Mouse (Mus musculus): ENCODE results near the gene Zfp983.
"Not testable (repeated sequence)": the region's sequence is repeated elsewhere in the genome, so short reads cannot be mapped to it uniquely, and the experiment has no call there.

Zfp983 gene

DNA sequence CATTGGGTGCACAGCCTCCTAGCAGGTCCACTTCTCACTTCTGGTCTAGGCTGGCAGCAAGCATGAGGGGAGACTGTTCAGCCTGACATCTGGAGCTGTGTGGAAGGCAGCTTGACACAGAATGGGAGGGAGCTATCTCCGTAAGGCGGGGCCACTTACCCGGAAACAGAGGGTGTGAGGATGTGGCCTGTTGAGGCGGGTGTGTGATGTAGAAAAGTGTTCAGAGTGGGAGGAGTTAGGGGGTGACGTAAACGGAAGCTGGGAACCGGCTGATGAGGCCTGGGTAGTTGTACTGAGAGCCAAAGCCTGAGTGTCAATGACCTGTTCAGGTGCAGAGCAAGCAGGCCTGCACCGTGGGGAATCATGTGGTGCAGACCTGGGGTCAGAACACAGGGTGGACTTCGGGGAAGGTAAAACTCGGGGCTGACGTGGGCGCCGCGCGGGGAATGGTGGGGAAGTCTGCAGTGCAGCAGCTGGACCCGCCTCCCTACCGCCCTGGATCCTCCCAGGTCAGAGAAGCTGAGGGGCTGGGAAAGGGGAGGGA is at the start of gene Zfp983:
Zfp983 (plus strand) TSS at position 261 of the 544 bp plus-strand sequence.
- DNase-seq (ENCODE audit: low spot score in 2 of 2): peak; percentile 90 to 91

DNA sequence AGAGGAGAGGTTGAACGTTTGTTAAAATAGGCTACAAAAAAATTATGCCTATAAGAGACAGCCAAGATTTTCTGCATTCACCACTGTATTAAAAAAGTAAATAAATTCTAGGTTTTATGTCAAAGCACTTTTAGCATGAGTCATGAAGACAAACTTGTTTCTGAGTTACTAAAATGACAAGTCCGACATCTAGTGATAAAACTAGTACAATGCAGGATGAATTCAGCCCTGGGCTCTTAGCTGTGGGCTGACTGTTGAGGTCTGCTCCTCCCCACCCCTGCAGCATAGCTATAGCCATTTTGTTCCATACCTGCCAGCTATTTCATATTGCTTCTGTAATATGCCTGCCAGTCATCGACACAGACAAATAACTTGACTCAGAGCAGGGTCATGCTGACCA is 34.1 kb upstream of the Zfp983 start:
- no peak for DNase-seq (ENCODE audit: low spot score in 2 of 2)

DNA sequence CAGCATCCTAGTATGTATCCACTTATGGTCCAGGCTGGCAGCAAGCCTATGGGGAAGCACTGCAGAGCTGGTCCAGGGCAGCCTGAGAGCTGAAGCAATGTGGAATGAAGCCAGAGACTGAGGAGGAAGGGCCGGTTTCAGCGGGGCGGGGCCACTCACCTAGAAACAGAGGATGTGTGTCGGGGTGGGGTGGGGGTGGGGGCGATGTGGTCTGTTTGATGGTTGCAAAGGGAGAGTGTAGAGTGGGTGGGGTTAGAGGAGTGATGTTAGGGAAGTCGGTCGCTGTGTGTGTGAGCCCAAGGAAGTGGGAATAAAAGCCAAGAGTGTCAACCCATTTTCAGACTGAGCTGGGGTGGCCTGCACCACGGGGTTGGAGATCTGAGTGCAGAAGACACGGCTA is 33.1 kb upstream of the Zfp983 start:
- DNase-seq (ENCODE audit: low spot score in 2 of 2): no peak

DNA sequence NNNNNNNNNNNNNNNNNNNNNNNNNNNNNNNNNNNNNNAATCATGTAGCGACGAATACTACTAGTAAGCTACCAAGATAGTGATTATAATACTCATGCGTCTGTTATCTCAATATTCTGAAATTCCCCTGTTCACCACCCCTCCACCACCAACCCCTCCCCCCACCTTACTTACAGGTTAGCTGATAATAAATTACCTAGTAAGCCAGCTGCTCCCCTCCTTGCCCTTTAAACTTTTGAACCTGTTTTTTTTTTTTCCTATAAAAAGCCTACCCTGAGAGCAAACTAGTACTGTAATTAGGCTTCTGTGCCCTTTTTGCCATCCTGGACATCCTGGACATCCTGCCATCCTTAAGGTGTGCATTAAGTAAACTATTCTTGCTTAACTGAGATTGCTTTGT is 26.8 kb upstream of the Zfp983 start:
- no peak for DNase-seq (ENCODE audit: low spot score in 2 of 2)

DNA sequence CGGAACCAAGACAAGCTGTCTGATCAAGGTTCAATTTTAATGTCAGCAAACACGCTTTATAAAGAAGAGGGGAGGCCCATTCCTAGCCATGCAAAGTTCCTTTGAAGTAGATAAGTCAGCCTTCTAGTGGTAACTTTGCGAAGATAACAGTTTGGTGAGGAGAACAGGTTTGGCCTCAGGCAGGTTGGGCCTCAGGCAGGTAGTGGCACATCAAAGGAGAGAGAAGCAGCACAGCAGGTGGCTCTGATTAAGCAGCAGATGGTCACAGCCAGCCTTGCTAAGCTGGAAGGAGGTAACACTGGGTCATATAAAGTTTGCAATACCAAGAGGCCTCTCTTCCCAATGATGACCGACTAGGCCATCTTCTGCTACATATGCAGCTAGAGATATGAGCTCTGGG is 14.7 kb upstream of the Zfp983 start:
- not testable (repeated sequence) for DNase-seq (ENCODE audit: low spot score in 2 of 2)

DNA sequence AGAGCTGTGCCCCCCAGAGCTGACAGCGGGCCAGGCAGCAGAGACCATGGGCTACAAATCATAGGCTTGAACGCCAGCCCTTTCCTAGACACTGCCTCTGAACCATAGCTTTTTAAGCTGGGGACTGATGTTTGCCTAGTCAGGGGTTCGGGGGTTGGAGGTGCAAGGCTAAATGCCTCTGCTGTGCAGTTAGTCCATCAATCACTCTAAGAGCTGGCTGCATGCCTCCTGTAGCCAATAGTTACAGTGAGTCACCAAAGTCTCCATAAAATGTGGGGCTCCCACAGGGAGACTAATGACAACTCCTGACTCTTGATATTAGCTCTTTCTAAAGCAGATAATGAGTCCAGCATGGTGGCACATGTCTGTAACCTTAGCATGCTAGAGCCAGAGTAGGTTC is 1.6 kb upstream of the Zfp983 start:
- no peak for DNase-seq (ENCODE audit: low spot score in 2 of 2)

DNA sequence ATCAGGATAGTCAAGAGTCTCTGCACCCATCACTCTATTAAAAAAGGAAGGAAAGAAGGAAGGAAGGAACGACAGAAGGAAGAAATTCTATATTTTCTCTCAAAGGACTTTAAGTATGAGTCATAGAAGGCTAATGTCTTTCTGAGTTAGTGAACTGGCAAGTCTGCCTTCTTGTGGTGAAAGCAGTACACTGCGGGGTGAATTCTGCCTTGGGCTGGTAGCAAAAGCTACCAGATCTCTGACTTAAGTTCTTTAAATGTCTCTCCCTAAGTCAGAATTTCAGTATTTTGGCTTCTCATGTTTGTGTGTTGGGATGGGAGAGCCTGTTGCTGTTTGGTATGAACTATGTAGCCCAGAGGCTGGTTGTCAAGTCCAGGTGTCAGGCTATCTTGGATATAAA is 488 bp upstream of the Zfp983 start:
- DNase-seq (ENCODE audit: low spot score in 2 of 2): peak; percentile 33 to 53

DNA sequence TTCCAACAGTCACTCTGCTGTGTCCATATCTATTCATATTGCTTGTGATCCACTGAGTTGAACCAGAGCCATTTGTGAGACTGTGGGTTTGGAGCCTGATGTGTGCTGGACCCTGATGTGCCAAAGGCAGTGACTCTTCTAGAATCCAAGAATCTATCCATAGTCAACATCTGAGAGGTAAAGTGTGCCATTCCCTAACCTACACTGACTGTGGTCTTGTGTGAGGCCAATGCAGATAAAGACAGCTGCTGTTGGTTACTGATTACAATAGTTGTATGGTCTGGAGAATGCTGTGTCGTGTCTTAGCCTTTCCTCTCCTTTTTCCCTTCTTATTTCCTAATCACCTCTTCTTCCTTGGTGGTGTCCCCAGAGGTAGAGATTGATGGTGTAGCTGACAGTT is 28.4 kb downstream of the Zfp983 start:
- not testable (repeated sequence) for DNase-seq (ENCODE audit: low spot score in 2 of 2)

DNA sequence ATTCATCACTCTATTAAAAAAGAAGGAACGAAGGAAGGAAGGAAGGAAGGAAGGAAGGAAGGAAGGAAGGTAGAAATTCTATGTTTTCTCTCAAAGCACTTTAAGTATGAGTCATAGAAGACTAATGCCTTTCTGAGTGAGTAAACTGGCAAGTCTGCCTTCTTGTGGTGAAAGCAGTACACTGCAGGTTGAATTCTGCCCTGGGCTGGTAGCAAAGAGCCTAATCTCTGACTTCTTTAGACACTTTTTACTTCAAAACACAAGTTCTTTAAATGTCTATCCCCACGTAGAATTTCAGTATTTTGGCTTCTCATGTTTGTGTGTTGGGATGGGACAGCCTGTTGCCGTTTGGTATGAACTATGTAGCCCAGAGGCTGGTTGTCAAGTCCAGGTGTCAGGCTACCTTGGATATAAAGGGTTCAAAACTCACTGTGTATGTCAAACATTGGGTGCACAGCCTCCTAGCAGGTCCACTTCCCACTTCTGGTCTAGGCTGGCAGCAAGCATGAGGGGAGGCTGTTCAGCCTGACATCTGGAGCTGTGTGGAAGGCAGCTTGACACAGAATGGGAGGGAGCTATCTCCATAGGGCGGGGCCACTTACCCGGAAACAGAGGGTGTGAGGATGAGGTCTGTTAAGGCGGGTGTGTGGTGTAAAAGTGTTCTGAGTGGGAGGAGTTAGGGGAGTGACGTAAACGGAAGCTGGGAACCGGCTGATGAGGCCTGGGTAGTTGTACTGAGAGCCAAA is 29.0 kb downstream of the Zfp983 start:
- peak; percentile 96 for DNase-seq (ENCODE audit: low spot score in 2 of 2)

DNA sequence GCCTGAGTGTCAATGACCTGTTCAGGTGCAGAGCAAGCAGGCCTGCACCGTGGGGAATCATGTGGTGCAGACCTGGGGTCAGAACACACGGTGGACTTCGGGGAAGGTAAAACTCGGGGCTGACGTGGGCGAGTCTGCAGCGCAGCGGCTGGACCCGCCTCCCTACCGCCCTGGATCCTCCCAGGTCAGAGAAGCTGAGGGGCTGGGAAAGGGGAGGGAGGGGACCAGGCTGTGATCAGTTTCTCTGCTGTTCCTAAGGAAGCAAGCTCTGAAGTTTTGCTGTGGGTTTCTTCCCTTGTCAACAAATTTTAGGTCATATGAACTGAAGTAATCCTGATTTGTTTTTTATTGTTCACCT is 29.6 kb downstream of the Zfp983 start:
- DNase-seq (ENCODE audit: low spot score in 2 of 2): not testable (repeated sequence)

DNA sequence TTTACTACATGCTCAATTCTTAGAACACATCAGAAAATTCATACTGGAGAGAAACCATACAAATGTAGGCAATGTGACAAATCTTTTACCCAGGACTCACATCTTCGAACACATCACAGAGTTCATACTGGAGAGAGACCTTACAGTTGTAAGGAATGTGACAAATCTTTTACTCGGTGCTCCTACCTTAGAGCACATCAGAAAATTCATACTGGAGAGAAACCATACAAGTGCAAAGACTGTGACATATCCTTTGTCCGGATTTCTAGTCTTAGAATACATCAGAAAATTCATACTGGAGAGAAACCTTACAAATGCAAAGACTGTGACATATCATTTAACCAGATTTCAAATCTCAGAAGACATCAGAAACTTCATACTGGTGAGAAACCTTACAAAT is 41.1 kb downstream of the Zfp983 start, which contains the start of gene Gm10226:
Gm10226 (plus strand) TSS at position 301 of the 400 bp plus-strand sequence.
- DNase-seq (ENCODE audit: low spot score in 2 of 2): no peak

DNA sequence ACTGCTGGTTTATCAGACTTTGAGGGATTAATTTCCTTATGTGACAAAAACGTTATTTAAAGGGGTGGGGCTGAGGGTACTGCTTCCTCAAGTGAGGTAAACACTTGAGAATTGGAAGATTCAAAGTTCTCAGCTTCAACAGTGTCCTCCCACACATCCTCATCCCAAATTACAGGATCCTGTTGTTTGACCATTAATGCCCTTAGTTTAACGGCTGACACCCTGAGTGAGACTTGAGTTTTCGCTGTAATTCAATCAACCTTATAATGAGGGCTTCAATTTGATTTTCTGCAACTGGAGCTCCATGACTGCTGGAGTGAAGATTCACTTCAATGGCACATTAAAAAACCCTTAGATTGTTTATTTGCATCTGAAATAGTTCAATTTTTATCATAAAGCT is 42.9 kb downstream of the Zfp983 start:
- no peak for DNase-seq (ENCODE audit: low spot score in 2 of 2)

DNA sequence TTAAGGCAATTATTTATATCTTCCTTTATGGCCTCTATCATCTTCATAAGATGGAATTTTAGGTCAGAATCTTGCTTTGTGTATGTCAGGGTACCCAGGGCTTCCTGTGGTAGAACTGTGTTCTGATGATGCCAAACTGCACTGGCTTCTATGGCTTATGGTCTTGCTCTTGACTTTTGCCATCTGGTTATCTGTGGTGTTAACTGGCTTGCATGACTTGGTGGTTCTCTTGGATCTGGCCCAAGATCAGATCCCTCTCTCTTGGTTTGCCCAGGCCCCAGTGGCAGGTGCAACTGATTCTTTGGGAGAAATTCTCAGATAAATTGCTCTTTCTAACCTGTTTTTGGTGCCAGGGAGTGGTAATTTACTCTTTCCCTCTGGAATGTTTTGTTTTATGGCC is 45.6 kb downstream of the Zfp983 start:
- no peak for DNase-seq (ENCODE audit: low spot score in 2 of 2)

DNA sequence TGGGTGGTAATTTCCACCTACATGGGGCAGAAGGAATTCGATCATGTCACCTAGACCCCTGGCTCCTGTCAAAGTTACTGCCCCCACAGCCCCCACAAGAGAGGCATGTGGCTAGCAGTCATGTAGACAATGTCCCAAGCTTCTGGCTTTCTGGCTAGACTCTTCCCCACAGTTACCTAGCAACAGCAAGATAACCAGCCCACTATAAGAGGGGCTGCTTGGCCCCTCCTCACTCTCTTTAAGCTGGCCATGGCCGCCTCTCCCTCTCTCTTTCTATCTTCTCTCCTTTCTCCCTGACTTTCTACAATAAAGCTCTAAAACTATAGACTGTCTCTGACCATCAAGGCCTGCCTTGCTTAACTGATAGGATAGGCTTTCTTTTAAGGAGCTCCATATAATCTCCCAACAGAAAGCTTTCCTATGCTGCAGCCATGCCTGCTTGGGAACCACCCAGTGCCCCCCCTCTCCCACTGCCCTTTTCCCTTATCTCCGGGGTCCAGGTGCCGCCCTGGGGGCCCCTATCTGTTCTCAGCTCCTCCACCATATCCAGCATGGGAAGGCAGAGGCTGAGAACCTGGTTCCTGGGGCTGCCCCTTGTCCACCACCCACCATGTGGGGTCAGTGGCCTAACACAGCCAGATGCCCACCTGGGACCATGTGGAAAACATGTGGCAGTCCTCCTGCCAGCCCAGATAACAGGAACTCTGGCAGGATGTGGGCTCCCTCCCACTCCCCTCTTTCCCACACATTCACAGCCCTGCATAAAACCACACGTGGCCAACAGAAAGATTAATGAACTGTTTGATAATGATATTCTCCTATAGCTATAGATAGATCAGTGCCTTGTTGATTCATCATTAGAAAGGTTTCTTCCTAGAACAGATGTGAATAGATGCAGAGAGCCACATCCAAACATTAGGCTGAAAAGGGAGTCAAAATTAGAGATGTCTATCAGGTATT is 52.1 kb downstream of the Zfp983 start:
- no peak for DNase-seq (ENCODE audit: low spot score in 2 of 2)

DNA sequence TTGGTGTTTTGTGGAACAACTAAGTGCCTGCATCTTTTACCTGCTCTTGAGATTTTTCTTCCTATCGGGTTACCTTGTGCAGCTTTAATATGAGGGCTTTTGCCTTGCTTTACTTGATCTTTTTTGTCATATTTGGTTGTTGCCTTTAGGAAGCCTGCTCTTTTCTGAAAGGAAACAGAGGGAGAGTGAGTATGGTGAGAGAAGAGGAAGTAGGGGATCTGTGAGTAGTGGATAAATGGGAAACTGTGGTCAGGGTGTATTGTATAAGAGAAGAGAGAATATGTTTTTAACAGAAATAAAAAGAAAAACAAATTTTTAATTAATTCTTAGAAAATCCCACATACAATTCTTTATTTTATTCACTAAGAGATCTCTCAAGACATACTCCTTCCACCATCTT is 53.0 kb downstream of the Zfp983 start:
- DNase-seq (ENCODE audit: low spot score in 2 of 2): no peak

DNA sequence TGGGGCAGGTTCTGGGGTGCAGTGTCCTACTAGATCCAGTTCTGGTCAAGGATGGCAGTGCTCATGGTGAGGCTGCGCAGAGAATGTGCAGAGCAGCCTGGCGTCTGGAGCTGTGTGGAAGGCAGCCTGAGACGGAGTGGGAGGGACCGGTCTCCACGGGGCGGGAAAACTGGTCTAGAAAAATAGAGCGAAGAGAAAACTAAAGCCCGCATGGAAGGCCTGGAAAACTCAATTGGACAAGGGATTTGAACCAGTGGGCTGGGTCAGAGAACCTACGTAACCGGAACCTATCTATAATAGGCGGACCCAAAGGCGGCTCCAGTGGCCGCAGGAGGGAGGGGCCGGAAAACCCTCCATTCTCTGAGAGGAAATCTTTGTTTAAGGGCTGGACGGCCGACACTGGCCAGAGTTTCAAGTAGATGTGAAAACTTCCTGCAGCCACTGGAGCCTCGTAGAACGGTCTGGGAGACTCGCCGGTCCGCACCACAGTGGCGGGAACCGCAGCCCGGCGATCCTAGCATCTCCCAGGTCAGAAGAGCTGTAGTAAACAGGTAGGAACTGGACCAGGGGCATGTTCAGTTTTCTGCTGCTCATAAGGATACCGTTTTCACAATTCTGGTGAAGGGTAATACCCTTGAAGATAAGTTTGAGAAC is 57.0 kb downstream of the Zfp983 start, which contains the start of gene Zfp760:
Zfp760 (plus strand) TSS at position 399 of the 654 bp plus-strand sequence.
- DNase-seq (ENCODE audit: low spot score in 2 of 2): peak; percentile 58

DNA sequence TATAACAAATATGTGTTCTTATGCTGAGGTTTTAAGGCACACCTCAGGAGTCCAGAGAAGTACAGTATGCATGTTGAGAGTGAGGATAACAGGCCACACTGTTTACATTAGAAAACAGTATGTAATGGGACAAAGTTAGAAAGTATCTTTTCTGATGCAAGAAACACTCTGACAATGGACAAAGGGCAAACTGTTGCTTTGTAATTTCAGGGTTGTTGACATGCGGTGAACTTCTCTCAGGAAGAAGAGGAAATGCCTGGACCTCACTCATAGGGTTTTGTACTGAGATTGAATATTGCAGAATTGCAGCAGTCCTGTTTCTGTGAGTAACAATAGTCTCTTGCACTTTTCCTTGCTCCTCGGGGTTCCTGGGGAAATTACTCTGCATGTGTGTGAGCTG is 58.0 kb downstream of the Zfp983 start:
- no peak for DNase-seq (ENCODE audit: low spot score in 2 of 2)

All from natural killer cell, adult 2 months (primary cell).